Mouse (Mus musculus): Measurements from ENCODE around the gene Ttll11. TPM values are rescaled to one million over a fixed set of nuclear protein-coding genes. Genes with fewer than 3 reads are reported as not detected.

The Ttll11 gene
- polyA plus RNA-seq, 1 experiment from 2014 or later = 1.5 TPM

GRCm38 (mm10) chr2:35878506-35878905 lies 101.2 kb downstream of the Ttll11 start:
- Histone ChIP-seq H3K9ac (no peak overlapping the region), H3K27ac (ENCODE audit: poor library complexity, severe bottlenecking) (no peak overlapping the region), H3K27me3 (replicated peaks) (peaks cover 22% of the 10 kb centered on the region), H3K36me3 (no peaks in the 10 kb centered on the region), H3K9me3 (replicated peaks) (no peaks in the 10 kb centered on the region), H3K4me1 (replicated peaks) (peaks cover 27% of the 10 kb centered on the region), H3K4me3 (no peak overlapping the region), H3K4me2 (no peak overlapping the region)
- WGBS = 85% methylated on average over 3 of the region's 3 CpGs
- ATAC-seq (ENCODE audit: insufficient number of reproducible peaks, low FRiP score) = no peak

- Histone ChIP-seq H3K36me3 (no peaks in the 10 kb centered on the region), H3K4me3 (no peak overlapping the region), H3K9ac (no peak overlapping the region), H3K4me2 (0 out of 2 replicates have a peak overlapping the region, but pooled peaks have one; percentile 3), H3K9me3 (replicated peaks) (0 out of 2 replicates have a peak, but pooled peaks cover 4% of the 10 kb centered on the region), H3K27ac (ENCODE audit: poor library complexity, severe bottlenecking) (0 out of 2 replicates have a peak overlapping the region, but pooled peaks have one; percentile 24), H3K4me1 (replicated peaks) (peaks cover 13% of the 10 kb centered on the region), H3K27me3 (replicated peaks) (peaks cover 22% of the 10 kb centered on the region)
- WGBS = 44% methylated on average over 7 of the region's 7 CpGs
- ATAC-seq (ENCODE audit: insufficient number of reproducible peaks, low FRiP score) = no peak
Measured at GRCm38 (mm10) chr2:35875572-35875971, 104.1 kb downstream of the Ttll11 start.

GRCm38 (mm10) chr2:35874421-35874820 lies 105.3 kb downstream of the Ttll11 start:
- no peak overlapping the region for H3K9ac ChIP-seq
- no peak overlapping the region for H3K4me3 ChIP-seq
- 76% methylated on average over 8 of the region's 8 CpGs for WGBS
- no peak overlapping the region for H3K27ac ChIP-seq (ENCODE audit: poor library complexity, severe bottlenecking)
- peaks cover 5% of the 10 kb centered on the region for H3K4me1 ChIP-seq (replicated peaks)
- no peak for ATAC-seq (ENCODE audit: insufficient number of reproducible peaks, low FRiP score)
- H3K9me3 ChIP-seq (replicated peaks) = 0 out of 2 replicates have a peak, but pooled peaks cover 4% of the 10 kb centered on the region
- H3K36me3 ChIP-seq = no peaks in the 10 kb centered on the region
- no peak overlapping the region for H3K4me2 ChIP-seq
- H3K27me3 ChIP-seq (replicated peaks) = peaks cover 17% of the 10 kb centered on the region

GRCm38 (mm10) chr2:35869165-35869564 lies 110.5 kb downstream of the Ttll11 start:
- ATAC-seq (ENCODE audit: insufficient number of reproducible peaks, low FRiP score) = no peak
- H3K9me3 ChIP-seq (replicated peaks) = 0 out of 2 replicates have a peak, but pooled peaks cover 4% of the 10 kb centered on the region
- H3K4me3 ChIP-seq = no peak overlapping the region
- no peaks in the 10 kb centered on the region for H3K4me1 ChIP-seq (replicated peaks)
- WGBS = 63% methylated on average over 2 of the region's 2 CpGs
- H3K27me3 ChIP-seq (replicated peaks) = peaks cover 7% of the 10 kb centered on the region; the same call in 1 of the 2 replicates
- no peak overlapping the region; the same call in 1 of the 2 replicates for H3K27ac ChIP-seq (ENCODE audit: poor library complexity, severe bottlenecking)
- H3K36me3 ChIP-seq = no peaks in the 10 kb centered on the region
- no peak overlapping the region for H3K4me2 ChIP-seq
- no peak overlapping the region for H3K9ac ChIP-seq

GRCm38 (mm10) chr2:35863284-35863683 lies 116.4 kb downstream of the Ttll11 start:
- peaks cover 10% of the 10 kb centered on the region; the same call in 1 of the 2 replicates for H3K27me3 ChIP-seq (replicated peaks)
- H3K4me2 ChIP-seq = no peak overlapping the region
- H3K27ac ChIP-seq (ENCODE audit: poor library complexity, severe bottlenecking) = no peak overlapping the region
- H3K4me3 ChIP-seq = no peak overlapping the region
- no peaks in the 10 kb centered on the region for H3K9me3 ChIP-seq (replicated peaks)
- ATAC-seq (ENCODE audit: insufficient number of reproducible peaks, low FRiP score) = no peak
- no peak overlapping the region for H3K9ac ChIP-seq
- peaks cover 21% of the 10 kb centered on the region for H3K4me1 ChIP-seq (replicated peaks)
- 77% methylated on average over 4 of the region's 4 CpGs for WGBS
- H3K36me3 ChIP-seq = no peaks in the 10 kb centered on the region

GRCm38 (mm10) chr2:35861185-35861584 lies 118.5 kb downstream of the Ttll11 start:
- 58% methylated on average over 7 of the region's 7 CpGs for WGBS
- Histone ChIP-seq H3K9me3 (replicated peaks) (no peaks in the 10 kb centered on the region), H3K36me3 (no peaks in the 10 kb centered on the region), H3K4me1 (replicated peaks) (peaks cover 27% of the 10 kb centered on the region), H3K27me3 (replicated peaks) (peaks cover 10% of the 10 kb centered on the region; the same call in 1 of the 2 replicates), H3K27ac (ENCODE audit: poor library complexity, severe bottlenecking) (no peak overlapping the region), H3K9ac (no peak overlapping the region), H3K4me3 (no peak overlapping the region), H3K4me2 (no peak overlapping the region)
- ATAC-seq (ENCODE audit: insufficient number of reproducible peaks, low FRiP score) = peak; percentile 35; the same call in 1 of the 2 replicates

GRCm38 (mm10) chr2:35860394-35860744 lies 119.3 kb downstream of the Ttll11 start:
- 7% methylated on average over 10 of the region's 10 CpGs for WGBS
- Histone ChIP-seq H3K4me1 (replicated peaks) (peaks cover 27% of the 10 kb centered on the region), H3K36me3 (no peaks in the 10 kb centered on the region), H3K27ac (ENCODE audit: poor library complexity, severe bottlenecking) (0 out of 2 replicates have a peak overlapping the region, but pooled peaks have one; percentile 10), H3K4me3 (no peak overlapping the region), H3K9me3 (replicated peaks) (no peaks in the 10 kb centered on the region), H3K27me3 (replicated peaks) (peaks cover 10% of the 10 kb centered on the region; the same call in 1 of the 2 replicates), H3K9ac (no peak overlapping the region), H3K4me2 (peak overlapping the region; percentile 16)
- peak; percentile 63; the same call in 1 of the 2 replicates for ATAC-seq (ENCODE audit: insufficient number of reproducible peaks, low FRiP score)

GRCm38 (mm10) chr2:35859708-35860393 lies 119.9 kb downstream of the Ttll11 start:
- WGBS = 57% methylated on average over 7 of the region's 7 CpGs
- Histone ChIP-seq H3K27ac (ENCODE audit: poor library complexity, severe bottlenecking) (no peak overlapping the region), H3K9me3 (replicated peaks) (no peaks in the 10 kb centered on the region), H3K27me3 (replicated peaks) (peaks cover 10% of the 10 kb centered on the region; the same call in 1 of the 2 replicates), H3K4me3 (no peak overlapping the region), H3K4me2 (peak overlapping the region; percentile 16), H3K9ac (no peak overlapping the region), H3K4me1 (replicated peaks) (peaks cover 27% of the 10 kb centered on the region), H3K36me3 (no peaks in the 10 kb centered on the region)
- no peak for ATAC-seq (ENCODE audit: insufficient number of reproducible peaks, low FRiP score)

- ATAC-seq (ENCODE audit: insufficient number of reproducible peaks, low FRiP score) = no peak
- no peaks in the 10 kb centered on the region for H3K36me3 ChIP-seq
- H3K4me3 ChIP-seq = no peak overlapping the region
- peaks cover 4% of the 10 kb centered on the region; the same call in 1 of the 2 replicates for H3K27me3 ChIP-seq (replicated peaks)
- H3K4me2 ChIP-seq = no peak overlapping the region
- no peak overlapping the region for H3K9ac ChIP-seq
- H3K27ac ChIP-seq (ENCODE audit: poor library complexity, severe bottlenecking) = no peak overlapping the region
- H3K9me3 ChIP-seq (replicated peaks) = no peaks in the 10 kb centered on the region
- peaks cover 27% of the 10 kb centered on the region for H3K4me1 ChIP-seq (replicated peaks)
- WGBS = 54% methylated on average over 6 of the region's 6 CpGs
Measured at GRCm38 (mm10) chr2:35858281-35858680, 121.4 kb downstream of the Ttll11 start.

GRCm38 (mm10) chr2:35856901-35857300 lies 122.8 kb downstream of the Ttll11 start:
- no peaks in the 10 kb centered on the region for H3K9me3 ChIP-seq (replicated peaks)
- peaks cover 31% of the 10 kb centered on the region for H3K4me1 ChIP-seq (replicated peaks)
- no peak overlapping the region for H3K27ac ChIP-seq (ENCODE audit: poor library complexity, severe bottlenecking)
- WGBS = 73% methylated on average over 2 of the region's 2 CpGs
- H3K4me2 ChIP-seq = no peak overlapping the region
- H3K27me3 ChIP-seq (replicated peaks) = peaks cover 2% of the 10 kb centered on the region; the same call in 1 of the 2 replicates
- no peak for ATAC-seq (ENCODE audit: insufficient number of reproducible peaks, low FRiP score)
- H3K36me3 ChIP-seq = no peaks in the 10 kb centered on the region
- H3K4me3 ChIP-seq = no peak overlapping the region
- H3K9ac ChIP-seq = no peak overlapping the region

GRCm38 (mm10) chr2:35854877-35855276 lies 124.8 kb downstream of the Ttll11 start:
- no peak for ATAC-seq (ENCODE audit: insufficient number of reproducible peaks, low FRiP score)
- peaks cover 15% of the 10 kb centered on the region for H3K4me1 ChIP-seq (replicated peaks)
- WGBS = 29% methylated on average over 5 of the region's 5 CpGs
- no peak overlapping the region for H3K27ac ChIP-seq (ENCODE audit: poor library complexity, severe bottlenecking)
- H3K4me2 ChIP-seq = no peak overlapping the region
- no peaks in the 10 kb centered on the region for H3K36me3 ChIP-seq
- H3K27me3 ChIP-seq (replicated peaks) = peaks cover 7% of the 10 kb centered on the region
- no peak overlapping the region for H3K4me3 ChIP-seq
- no peaks in the 10 kb centered on the region for H3K9me3 ChIP-seq (replicated peaks)
- no peak overlapping the region for H3K9ac ChIP-seq
